Mouse (Mus musculus) mouse embryonic stem cell (cell line): ENCODE measurements around the gene Ifitm10.
"Not testable (repeated sequence)": the region's sequence is repeated elsewhere in the genome, so short reads cannot be mapped to it uniquely, and the experiment has no call there.

Experiments used
- in situ Hi-C, 2 experiments: fragments of 300-500 bp; cut with MboI; formaldehyde crosslinking; loops; 1 replicate in 1 of 2; 3 replicates in 1 of 2; pipeline ENCODE4 v1.14.3; 2019 to 2020; ENCODE audit warnings: low sequenced_read_pairs in 2 of 2, low pct_unique_long_range_greater_than_20kb in 1 of 2, mixed read lengths in 1 of 2; ENCODE audit not compliant: unreplicated experiment in 1 of 2

Ifitm10 gene

DNA sequence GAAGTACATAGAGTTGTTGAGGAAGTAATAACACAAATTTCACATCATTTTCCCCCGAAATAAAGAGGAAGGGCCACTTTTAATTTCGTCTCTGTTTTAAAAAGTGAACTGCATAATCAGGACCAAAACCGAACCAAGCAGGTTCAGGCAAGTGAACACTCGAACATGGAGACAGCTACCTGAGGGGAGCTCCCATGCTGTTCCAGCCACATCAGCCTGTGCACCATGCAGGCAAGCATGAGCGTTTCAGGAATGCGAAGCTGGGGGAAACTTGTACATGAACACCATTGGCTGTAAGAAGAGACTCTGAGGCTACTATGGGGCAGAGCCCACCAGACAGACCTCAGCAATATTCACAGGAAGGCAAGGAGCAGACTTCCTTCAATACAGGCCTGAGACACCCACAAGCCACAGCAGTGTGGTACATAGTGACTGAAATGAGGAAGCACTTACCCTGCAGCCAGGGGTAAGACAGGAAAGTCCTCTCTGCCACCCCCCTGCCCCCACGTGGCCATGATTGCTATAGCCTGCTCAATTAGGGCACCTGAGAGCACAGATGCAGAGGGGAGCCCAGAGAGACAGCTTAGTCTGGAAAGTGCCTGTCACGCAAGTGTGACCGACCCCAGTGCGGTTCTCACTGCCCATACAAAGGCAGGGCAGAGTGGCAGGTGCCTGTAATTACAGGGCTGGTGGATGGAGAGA is 33.1 kb downstream of the Ifitm10 start:
- in situ Hi-C loops, result loop anchor here in 1 of 2 experiments (25.0 kb wide), 1 partner anchor 347 kb away; no protein-coding TSS in a partner anchor

GRCm38 (mm10) chr7:142335151-142335550 is 38.4 kb downstream of the Ifitm10 start:
- in situ Hi-C loops, result loop anchor here (10.0 to 25.0 kb wide), 4 partner anchors 100 to 352 kb away; partner anchors contain the start of gene Syt8 (in 2 of the 2)

DNA sequence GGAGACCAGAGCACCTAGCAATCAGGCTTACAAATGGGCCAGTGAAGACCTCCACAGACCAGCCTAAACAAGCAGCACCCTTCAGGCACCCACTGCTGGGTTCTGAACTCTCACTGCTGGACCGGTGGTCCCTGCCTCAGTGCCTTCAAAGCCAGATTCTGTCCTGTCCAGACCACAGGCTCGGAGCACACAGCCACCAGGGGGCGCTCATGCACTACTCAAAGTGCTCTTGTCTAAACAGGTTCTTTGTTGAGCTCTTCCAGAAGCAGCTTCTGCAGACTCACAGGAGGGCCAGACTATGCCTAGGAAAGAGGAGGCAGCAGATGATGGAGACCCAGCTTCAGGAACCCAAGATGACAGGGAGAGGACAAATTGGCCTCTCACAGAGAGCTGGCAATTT is 39.3 kb downstream of the Ifitm10 start:
- in situ Hi-C loops, result loop anchor here (10.0 to 25.0 kb wide), 4 partner anchors 101 to 353 kb away; partner anchors contain the start of gene Syt8 (in 2 of the 2)

DNA sequence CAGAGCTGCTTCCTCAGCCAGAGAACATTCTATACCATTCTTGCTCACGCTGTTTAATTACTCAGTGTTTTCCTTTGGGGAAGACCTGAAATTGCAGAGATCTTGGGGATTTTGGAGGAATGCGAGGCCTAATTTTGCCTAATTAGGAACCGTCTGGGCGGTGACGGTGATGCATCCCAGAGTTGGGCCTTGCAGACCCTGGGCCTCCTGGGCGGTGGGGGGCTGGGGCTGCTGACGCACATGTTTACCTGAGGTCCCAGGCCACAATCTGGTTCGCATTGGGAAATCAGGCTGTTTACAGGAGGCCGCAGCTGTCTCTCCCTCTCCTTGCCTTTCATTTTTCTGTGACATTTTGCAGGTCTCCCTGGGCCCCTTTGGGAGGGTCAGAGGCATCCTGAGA is 40.8 kb downstream of the Ifitm10 start:
- in situ Hi-C loops, result loop anchor here (10.0 to 25.0 kb wide), 4 partner anchors 102 to 355 kb away; partner anchors contain the start of gene Syt8 (in 2 of the 2)

- in situ Hi-C loops, result loop anchor here (10.0 to 25.0 kb wide), 4 partner anchors 104 to 356 kb away; partner anchors contain the start of gene Syt8 (in 2 of the 2)
Measured at GRCm38 (mm10) chr7:142331281-142331680, 42.3 kb downstream of the Ifitm10 start.

- in situ Hi-C loops, result loop anchor here (10.0 to 25.0 kb wide), 4 partner anchors 105 to 357 kb away; partner anchors contain the start of gene Syt8 (in 2 of the 2)
Measured at GRCm38 (mm10) chr7:142330271-142330724, 43.3 kb downstream of the Ifitm10 start.

GRCm38 (mm10) chr7:142328507-142328906 is 45.0 kb downstream of the Ifitm10 start:
- in situ Hi-C loops, result loop anchor here in 1 of 2 experiments (25.0 kb wide), 1 partner anchor 359 kb away; no protein-coding TSS in a partner anchor

DNA sequence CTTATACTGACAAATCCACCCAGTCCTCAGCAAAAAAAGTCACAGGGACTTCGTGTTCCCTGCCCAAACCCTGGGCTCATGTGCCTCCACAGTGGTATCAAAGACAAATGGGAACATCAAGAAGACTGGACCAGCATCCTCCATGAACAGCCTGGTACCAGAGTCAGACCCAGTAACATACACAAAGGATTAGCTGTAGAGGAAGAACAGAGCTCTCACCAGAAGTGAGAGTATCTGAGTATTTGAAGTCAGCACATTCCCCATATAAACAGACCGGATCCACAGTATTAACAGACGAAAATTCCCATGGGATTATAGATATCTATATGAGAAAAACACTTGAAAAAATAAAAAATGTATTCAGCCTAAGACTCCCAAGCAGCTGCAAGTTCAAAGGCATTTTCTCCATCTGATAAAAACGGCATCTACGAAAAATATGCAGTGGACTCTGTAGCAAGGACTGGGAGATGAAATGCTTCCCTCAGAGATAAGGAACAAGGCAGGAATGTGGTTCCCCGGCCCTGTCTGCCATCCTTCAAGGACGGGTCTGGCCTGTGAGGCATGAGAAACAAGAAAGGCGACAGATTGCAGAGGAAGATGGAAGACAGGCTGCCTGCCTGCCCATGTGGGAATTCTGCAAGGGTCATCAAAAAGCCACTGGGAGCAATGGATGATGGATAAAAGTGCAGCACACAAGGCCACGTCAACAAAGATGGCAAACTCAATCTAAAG is 46.7 kb downstream of the Ifitm10 start:
- in situ Hi-C loops, result loop anchor here in 1 of 2 experiments (25.0 kb wide), 1 partner anchor 360 kb away; no protein-coding TSS in a partner anchor

DNA sequence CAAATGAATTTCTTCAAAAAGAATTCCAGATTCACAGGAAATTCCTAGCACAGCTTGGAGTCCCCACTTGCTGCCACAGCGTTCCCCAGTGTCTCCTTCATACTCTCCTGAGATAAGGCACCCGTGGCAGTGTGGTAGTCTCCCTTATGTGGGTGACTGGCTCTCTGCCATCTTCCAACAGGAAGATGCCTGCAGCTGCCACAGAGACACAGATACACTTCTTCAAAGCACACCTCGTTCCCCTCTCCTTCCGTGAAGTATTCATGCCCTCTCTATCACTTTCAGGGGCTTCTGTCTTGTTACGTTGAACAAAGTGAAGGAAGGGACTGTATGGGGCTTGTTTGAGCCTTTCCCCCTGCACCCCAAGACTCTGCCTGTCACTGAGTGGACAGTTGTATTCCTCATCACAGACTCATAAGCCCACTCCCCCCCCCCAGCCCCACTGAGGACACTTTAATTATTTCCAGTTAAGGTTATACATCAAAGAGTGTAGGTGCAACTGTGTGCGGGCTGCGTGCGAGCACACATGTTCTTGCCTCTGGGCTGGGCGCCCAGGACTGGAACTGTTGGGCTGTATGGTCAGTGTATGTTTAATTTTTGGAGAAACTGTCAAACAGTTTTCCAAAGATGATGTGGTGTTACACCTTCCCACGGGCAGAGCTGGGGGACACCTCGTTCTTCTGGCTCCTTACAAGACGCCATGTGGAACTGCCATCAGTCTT is 50.0 kb downstream of the Ifitm10 start:
- in situ Hi-C loops, result no loop called here

DNA sequence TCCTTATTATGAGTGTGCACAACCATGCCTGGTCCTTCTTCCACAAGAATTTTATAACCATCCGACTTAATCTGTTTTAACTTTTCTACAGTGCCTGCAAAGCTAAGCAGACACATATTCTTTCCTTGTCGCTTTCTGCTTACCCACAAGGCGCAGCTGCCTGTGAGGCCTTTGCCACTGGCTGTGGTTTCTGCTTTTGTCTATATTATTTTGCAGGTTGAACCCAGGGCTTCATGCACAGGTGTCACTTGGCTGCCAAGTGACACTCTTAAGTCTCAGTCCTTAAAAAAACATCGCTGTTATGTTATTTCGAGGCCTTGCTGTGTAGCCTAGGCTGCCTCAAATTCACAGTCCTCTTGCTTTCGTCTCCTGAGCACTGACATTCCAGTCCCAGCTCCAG is 50.9 kb downstream of the Ifitm10 start:
- in situ Hi-C loops, result no loop called here

GRCm38 (mm10) chr7:142321637-142322306 is 51.8 kb downstream of the Ifitm10 start:
- in situ Hi-C loops, result not testable (repeated sequence)

GRCm38 (mm10) chr7:142320906-142321305 is 52.6 kb downstream of the Ifitm10 start:
- in situ Hi-C loops, result no loop called here

GRCm38 (mm10) chr7:142319124-142319523 is 54.4 kb downstream of the Ifitm10 start:
- in situ Hi-C loops, result no loop called here

DNA sequence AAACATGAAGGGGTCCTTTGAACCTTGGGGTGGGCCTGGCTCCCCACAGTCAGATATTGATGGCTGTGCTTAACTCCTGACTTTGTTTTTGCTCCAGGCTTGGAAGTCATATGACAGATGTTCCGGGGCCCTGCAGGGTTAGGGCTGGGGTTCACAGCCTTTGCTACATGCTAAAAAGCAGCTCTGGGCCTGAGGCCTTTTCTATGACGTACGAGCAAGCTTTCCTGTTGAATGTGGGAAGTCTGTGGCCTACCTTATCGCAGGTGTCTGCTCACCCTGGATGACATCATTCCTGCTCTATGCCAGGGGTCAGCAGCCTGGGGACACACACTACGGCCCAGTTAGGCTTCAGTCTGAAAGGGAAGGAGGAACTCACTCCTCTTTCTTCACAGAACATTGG is 56.3 kb downstream of the Ifitm10 start:
- in situ Hi-C loops, result no loop called here

DNA sequence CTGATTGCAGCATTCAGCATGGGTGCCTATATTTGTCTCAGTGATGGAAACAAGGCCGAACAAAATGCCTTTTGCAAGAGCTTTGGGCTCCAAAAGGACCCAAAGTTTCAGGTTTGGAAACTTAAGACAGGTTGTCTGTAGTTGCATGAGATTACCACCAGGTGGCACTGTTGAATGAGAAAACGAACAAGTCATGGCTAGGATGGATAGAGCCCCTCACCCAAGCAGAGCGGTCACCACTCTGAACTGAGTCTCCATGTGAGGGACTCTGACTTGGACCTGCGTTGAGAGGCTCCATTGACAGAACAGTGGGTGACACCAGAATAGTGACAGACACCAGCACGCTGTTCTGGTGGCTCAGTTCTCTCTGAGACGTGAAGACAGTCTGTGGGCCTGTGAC is 57.0 kb downstream of the Ifitm10 start:
- in situ Hi-C loops, result no loop called here

DNA sequence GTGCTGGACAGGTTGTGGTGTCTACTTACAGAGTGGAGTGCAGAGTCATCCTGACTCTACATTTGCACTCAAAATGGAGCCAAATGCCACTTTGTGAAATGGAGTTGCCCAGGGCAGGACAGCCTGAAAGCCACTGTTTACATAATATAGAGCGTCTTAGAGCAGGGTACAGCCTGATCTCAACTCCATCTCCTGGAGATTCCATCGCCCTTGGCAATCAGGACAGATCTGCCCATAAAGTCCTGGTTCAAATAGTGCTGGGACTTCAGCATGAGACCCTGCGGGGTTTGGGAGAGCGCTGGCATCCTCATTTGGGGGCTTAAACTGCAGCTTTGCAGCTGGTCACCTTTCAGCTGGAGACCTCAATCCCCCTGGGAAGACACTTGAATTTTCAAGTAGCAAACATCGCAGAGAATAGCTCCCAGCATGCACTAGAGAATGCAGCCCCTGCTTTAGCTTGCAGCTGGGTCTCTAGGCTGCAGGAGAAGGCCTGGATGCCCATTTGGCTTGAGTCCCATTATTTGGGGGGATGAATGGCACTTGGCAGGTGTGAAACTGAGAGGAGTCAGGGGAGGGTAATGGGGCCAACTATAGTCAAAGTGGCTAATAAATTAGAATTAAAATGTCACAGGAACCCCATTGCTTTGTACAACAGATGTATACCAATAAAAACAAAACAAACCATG is 58.8 kb downstream of the Ifitm10 start:
- in situ Hi-C loops, result no loop called here

DNA sequence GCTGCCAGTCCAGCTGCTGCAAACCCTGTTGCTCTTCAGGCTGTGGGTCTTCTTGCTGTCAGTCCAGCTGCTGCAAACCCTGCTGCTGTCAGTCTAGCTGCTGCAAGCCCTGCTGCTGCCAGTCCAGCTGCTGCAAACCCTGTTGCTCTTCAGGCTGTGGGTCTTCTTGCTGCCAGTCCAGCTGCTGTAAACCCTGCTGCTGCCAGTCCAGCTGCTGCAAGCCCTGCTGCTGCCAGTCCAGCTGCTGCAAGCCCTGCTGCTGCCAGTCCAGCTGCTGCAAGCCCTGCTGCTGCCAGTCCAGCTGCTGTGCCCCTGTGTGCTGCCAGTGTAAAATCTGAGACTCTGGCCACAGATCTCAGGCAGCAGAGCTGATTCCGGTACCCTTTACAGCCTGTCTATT is 69.6 kb downstream of the Ifitm10 start:
- in situ Hi-C loops, result not testable (repeated sequence)

- in situ Hi-C loops, result no loop called here
Measured at GRCm38 (mm10) chr7:142303249-142303648, 70.3 kb downstream of the Ifitm10 start, which contains the start of gene Krtap5-4. Krtap5-4 (plus strand) TSS chr7:142303549.
